Mouse (Mus musculus) 3T3-L1 (cell line): ENCODE measurements at regions not wholly inside any gene's neighbourhood (a gene's known extent, or its start where the extent isn't known, plus 50 kb on each side); places are given as distances from the start of the nearest gene placed in this dataset.

Experiments used
- DNase-seq: peaks from one replicate; pipeline ENCODE4 v3.0.0-alpha.2; 2015; ENCODE audit warnings: low read depth, low spot score

DNA sequence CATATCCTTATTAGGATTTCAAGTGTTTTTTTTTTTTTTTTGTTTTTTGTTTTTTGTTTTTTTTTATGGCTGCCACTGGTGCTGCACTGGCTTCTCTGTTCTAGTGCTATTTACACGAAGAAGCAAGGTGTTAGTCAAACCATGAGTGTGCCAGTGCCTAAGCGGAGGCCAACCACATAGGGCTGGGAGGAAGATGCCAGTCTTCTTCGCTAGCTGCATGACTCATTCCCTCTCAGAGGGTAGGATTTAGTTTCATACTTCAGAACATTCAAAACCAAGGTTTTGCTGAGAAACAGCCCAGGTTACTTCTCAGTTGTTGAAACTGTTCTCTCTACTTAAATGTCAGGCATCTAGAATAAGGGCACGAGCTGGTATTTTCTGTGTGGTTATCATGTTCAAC, 72.6 kb downstream of the Icos start:
- no peak for DNase-seq

DNA sequence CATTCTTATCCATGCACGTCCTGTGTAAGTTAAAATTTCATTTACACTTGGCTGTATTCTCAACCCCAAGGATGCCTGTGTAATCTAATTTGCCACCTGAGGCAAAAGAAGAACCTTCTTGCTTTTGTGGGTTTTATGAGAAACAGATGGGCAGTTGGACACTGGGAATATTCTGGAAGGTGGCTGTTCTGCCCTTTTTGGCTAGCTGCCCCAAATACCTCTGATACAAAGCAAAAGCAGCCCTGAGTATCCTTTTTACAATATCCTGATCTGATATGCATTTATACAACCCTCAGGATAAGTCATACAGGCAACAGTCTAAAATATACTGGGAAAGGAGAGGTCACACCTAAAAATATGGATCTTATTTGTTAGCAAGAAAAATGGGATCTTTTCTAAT, 75.9 kb downstream of the Icos start:
- DNase-seq = peak; percentile 30

DNA sequence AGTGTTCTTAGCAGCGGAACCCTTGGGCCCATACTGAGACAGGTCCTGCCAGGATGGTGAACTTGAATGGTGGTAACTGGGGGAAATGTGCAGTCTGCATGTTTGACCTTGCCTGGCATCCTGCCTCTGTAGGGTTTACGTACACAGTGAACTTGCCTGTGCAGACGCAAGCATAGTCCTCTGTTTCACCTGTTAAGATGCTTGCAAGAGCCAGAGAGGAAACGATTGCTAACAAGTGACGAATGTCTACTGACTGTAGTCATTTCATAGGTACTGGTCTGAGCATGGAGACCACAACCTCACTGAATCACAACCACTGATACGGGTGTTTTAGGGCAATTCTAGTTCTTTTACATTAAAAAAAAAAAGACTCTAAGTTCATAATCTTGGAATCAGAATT, 76.7 kb downstream of the Icos start:
- no peak for DNase-seq

DNA sequence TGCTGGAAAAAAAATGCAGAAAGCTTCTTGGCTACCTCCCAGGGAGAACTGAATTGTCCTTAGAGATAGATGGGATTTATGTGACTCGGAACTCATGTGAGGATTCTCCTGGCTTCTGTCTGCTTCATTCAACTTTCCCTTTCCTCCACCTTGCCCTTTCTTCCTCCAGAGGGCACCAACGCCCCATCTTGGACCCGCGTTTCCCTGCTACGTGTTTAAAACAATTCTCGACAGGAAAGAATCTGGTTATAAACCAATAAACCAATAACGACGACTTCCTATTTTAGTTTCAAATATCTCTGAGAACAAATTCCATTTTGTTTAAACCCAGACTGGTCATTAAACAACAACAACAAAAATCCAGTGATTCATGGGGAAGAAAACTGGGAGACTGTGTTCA, 77.4 kb downstream of the Icos start:
- DNase-seq = peak; percentile 79

DNA sequence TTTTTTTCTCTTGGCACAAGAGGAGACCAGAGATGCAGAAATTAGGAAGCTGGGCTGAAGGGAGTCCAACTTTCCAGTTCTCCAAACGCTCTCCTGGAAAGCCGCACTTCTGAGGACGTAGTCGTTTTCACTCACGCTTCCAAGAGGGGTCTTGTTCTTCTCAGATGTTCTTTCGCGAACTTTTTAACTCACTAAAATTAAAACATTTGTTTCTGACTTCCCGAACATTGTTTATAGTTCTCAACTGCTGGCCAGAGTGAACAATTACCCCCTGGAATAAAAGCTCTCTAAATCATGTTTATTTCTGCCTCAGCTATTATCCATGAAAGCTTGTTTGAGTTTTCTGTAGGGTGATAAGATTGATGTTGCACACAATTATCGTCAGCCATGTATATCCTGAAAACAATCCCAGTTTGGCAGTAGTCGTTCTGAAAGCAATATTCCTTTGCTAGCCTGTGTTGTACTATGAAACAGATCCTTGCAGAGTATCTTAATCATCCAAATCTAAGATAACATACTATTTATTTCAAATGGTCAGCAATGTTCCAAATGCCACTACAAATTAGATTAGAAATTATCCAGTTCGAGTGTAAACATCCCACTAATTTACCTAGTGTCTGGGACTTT, 82.3 kb downstream of the Icos start:
- no peak for DNase-seq

DNA sequence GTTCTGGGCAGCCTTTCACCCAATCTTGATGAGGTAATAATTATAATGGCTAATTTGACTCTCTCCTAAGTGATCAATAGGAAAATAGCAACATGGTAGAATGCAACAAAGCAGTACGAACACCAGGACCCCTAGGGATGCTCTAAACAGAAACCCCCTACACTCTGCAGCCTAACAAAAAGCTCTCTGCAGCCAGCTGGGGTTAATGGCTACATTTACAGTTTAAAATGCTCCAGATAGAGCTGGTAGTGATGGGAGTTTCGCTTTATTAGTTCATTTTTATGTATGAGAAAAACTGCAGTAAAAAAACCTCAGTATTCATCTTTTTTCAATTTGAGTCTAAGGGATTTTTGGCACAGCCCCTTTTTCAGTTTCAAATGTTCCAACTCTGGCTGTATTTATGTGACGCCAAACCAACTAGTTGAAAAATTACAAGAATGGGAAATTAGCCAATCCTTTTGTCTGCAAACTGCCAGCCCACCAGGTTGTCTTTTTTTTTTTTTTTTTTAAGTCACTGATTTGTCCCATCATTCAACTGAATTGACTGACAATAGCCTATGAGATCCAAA, 84.2 kb downstream of the Icos start:
- DNase-seq = no peak

DNA sequence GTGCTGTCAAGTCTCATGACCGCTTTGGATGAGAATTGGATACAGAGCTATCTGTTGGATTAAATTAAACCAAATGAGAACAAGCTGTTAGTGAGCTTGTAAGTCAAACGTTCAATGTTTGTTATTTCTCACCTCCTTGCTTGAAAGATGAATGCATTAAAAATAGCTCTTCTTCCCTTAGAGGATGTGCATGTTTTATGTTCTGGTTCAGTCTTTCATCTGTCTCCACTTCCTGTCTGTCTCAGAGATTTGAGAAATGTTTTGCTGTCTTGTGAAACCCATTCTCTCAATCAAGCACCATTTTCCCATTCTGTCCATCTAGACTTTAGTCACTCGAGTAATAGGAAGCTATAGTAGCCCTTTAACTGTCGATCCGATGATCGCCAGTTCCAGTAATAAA, 90.4 kb downstream of the Icos start:
- no peak for DNase-seq

DNA sequence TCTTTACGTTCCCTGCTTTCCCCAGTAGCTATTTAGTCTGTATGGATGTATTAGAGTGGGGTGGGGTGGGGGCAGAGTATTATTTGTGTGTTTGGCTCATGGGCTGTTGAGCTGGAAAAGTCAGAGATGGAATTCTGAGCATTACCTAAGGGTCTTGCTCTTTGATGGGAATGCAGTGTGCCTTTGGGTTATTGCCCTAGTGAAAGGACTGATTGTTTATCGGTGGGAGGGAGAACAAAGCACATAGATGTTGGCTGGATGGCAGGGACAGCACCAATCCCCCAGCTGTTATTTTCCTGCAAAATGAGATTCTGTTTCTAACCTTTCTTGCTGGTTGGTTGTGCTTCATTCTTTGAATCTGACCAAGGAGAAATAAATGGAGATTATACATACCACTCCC, 96.4 kb downstream of the Icos start:
- DNase-seq = no peak

DNA sequence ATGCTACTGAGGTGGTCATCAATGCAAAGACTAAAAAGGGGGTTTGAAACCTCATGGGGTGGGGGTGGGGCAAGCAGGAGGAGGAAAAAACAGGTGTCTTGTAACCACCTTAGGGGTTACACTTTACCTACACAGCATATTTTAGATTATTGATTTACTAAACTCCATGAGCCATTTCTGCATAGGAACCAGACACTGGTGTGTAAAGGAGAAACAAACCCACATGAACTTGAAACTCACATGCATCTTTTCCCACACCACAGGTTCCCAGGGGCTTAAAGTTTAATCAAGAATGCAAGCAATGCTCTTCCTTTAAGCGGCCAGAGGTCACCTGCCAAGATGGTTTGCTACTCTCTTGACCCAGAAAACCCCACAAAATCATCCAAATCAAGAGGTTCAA, 97.6 kb downstream of the Icos start:
- no peak for DNase-seq

DNA sequence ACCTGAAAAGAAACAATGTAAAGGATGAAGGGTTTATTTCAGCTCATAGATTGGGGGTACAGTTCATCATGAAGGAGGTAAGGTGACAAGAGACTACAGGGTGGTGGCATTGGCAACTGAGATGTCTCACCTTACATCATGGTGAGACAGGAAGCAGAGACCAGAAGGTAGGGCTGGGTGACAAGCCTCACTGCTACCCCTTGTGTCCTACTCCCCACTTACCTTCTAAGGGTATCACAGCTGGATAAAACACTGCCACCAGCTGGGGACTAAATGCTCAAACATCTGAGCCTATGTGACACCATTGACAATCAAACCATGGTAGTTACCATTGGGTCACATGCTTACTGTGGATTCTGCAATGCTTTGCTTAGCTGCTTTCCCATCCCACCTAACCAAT, 107.0 kb downstream of the Icos start:
- no peak for DNase-seq

DNA sequence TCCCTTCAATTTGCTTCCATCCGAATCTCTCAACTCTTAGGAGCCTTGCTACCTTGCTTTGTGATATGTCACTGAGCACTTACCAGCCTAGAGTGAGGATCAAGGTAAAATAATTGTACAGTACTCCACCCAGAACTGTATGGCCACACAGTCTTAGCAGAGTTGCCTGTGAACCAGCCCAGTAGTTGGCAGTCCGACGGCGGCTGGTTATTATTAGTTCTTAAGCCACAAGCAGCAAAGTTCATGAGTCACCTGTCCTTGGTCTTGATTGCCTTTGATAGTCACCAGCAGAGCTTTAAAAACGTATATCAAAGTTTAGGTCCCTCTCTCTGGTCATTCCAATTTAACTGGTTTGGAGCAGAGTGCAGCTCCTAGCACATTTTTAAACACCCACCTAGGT, 109.1 kb downstream of the Icos start:
- DNase-seq = no peak

DNA sequence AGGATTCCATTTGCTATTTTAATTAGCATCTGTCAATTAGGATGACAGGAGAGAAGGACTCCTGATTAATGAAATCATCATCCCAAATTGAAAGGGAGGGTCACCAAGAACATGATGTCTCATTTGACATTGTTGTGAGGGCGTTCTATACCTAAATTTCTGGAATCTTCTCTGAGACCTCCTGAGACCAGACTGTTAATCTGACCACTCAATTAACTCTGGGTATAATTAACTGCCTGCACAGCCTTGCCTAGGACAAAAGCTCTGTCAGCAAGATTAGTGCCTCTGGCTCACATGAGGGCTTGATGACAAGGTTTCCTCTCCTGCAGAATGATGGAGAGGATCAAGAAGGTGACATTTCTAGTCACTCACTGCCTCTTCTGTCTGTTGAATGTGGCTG, 113.1 kb downstream of the Icos start:
- DNase-seq = no peak

DNA sequence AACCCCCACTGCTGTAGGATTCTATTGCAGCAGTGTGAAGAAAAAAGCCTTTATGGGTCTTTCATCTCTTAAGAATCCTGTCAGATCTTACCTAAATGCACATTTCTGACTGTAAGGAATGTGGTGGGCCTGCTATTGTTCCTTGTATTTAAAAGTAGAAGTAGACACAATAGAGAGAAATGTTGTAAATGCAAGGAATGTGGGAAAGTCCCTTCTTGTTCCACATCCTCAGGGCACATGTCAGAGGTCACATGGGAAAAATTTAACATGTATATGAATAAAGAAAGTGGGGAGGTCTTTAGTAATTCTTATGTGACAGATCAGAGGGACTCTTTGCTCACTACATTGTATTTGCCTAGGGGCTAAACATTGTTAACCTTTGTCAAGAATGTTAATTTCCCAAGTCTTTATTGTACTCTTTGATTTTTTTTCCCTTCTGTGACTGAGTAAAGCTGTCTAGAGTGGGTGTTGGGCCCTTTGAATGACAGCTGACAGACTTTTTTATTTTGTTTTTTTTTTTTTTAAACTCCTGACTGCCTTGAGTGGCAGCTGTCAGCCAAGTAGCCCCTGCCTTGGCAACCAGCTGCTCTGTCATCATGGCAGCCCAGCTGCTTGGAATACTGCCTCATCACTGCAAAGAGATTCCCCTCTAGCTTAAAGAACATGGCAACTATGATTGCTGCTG, 117.9 kb downstream of the Icos start:
- peak; percentile 82 for DNase-seq

DNA sequence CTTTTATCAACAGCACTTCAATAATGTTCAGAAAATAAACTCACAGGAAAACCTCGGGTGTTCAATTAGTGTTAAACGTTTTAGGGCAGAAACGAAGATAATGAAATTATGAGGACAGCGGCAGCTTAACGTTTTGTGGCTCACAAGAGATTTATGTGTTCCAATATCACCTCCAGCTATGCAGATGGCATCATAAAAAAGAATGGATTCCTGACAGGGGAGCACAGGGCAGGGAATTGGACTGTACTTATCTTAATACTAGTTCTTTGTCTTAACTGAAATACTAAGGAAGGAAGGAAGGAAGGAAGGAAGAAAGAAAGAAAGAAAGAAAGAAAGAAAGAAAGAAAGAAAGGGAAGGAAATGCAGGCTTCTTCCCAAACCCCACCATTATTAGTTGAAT, 121.6 kb downstream of the Icos start:
- no peak for DNase-seq

DNA sequence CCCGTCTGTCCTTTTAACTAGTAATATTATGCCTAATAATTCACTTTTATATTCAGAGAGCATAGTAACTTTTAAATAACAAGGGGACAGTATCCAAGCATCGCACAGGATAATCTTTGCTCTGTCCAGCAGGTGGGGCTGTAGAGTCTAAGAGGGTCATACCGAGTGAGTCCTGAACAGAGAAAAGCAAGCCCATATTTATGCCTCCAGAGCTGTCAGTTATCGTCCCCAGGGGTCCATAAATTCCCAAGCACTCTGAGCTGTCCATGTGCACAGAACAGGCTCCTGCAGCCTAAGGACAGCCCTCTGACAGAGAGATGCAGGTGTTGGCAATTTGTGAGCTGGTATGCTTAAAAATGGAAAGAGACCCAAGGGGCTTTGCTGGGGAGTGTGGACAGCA, 124.0 kb downstream of the Icos start:
- DNase-seq = peak; percentile 69

DNA sequence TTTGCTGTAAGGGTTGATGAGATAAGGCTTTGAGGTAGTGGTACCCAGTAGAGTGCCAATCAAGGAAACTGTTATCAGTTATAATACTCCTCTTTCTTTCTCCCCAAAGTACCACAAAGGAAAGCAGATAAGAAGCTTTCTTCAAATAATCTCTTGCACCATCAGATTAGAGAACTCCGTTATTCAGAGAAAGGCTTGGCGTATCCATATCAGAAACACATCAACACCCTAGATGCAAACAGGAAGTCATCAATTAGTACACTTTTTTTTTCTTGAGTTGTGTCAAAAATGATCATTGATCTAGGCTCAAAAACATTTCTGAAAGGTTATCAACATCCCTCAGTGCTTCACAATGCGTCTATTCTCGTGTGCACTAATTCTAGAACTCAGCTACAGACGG, 124.6 kb downstream of the Icos start:
- no peak for DNase-seq

DNA sequence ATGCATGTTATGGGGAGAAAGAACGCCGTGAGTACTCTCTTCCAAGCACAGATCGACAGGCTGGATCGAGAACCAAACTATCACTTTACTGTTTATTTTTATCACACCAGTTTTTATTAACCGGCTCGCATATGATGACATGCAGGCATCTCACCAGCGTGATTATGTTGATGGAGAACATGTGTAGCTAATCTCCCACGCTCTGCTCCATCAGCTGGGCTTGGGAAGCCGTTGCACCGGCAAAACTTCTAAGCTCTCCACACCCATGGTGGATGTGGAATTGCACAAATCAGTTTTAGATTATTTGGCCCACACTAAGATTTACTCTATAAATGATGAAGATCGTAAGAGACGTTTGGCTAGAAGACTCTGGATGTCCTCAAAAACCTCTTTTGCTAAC, 125.9 kb downstream of the Icos start:
- DNase-seq = no peak

DNA sequence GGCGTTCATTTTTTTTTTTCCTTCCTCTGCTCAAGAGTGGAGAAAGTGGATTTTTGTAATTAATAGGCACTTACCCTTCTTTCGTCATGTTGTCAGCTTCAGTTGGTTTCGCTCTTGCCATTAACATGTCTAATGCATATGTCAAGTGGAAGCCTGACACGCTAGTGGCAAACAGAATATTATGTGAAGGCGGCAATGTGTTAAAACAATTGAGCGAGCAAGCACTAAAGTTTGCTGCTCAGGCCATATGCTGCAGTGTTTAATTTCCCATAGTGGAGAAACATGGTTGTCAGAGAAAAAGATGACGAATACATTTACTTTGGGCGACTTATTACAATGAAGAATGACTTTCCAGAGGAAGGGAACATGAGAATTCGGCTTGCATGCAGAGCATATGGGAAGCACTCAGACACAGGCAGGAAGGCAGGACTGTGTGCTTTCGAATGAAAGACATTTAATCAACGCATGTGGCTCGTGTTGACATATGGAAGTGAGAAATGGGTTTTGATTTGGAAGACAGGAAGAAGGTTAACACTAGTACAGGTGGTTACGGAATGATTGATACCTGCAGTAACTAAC, 134.1 kb downstream of the Icos start:
- no peak for DNase-seq

DNA sequence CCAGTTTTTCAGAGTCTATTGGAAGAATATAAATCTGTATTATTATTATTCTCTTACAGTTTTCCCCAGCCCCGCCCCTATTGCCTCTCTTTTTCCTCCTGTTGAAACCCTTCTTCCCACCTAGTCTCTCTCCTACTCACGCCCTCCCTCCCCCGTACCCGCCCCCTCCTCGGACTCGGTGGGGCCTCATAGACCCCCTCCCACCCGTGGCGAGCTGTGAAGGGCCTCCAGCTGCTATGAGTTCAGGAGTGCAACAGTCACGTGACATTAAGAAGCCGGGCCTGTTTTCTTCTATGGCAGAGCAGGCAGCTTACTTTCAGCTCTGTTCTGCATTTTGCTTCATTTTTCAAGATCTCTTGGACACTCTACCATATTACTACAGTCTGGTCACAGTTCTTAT, 139.8 kb downstream of the Icos start:
- no peak for DNase-seq

DNA sequence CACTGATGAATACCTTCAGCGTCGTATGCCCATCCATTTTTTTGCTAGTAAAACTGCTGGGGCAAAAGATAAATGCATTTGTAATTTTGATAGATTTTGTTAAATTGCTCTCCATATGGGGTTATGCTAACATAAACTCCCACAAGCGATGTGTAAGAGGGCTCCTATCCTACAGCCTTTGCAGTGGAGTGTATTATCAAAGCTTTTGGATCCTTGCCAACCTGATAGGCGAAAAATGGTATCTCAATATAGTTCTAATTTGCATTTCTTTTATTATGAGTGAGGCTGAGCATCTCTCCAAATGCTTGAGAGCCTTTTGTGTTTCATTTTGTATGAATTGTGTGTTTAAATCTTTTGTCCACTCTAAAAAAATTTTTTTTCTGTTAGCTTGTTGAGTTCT, 140.3 kb downstream of the Icos start:
- no peak for DNase-seq

DNA sequence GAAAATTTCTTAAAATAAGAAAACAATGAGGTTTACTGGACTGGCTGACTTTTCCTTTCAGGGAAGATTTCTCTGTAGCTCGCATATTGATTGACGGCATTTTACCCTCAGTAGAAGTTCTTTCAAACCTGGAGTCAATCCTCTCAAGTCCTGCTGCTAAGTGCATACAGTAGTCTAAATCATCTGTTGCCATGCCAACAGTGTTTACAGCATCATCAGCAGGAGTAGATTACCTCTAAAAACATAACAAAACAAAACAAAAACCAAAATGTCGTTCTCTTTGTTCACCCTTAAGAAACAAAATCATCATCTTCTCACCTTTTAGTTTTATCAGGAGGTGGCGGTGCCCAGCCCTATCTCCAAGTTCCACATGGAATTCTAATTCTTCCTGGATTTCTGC, 143.8 kb downstream of the Icos start:
- DNase-seq = no peak

DNA sequence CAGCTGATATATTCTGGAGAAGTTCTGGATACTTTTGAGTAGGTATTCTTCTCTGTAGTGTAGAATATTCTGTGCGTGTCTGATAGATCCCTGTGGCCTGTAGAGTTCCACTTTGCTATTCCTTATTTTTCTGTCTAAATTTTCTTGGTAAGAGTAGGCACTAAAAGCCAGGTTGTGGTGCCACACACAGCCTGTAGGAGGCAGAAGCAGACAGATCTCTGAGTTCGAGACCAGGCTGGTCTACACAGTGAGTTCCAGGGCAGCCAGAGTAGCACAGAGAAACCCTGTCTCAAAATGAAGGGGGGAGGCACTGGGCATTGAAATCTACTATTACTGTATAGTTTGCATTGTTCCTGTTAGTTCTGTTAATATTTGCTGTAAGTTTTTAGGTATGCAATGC, 147.4 kb downstream of the Icos start:
- no peak for DNase-seq
